Mouse (Mus musculus) liver, embryonic 12.5 days (tissue): ENCODE measurements around the gene Gpr3. TPM values are rescaled to one million over a fixed set of nuclear protein-coding genes. Genes with fewer than 3 reads are reported as not detected.

Source experiments
- ATAC-seq: fragments of 200-750 bp; cut with Nextera tagmentation; 2 replicates; pipeline ENCODE4 v1.8.0; 2017; ENCODE audit warnings: moderate number of reproducible peaks, mild to moderate bottlenecking, moderate library complexity
- H3K27ac ChIP-seq: fragments of 300-500 bp; sonication (generic); 2 replicates; pipeline ENCODE4 v1.5.1; 2016; ENCODE audit warnings: mild to moderate bottlenecking
- H3K27me3 ChIP-seq: fragments of 300-500 bp; sonication (generic); replicated peaks from 2 replicates; pipeline ENCODE4 v1.6.1; 2016; ENCODE audit warnings: mild to moderate bottlenecking, moderate library complexity
- H3K36me3 ChIP-seq: fragments of 300-500 bp; sonication (generic); 2 replicates; pipeline ENCODE4 v1.6.1; 2016; ENCODE audit warnings: mild to moderate bottlenecking, moderate library complexity
- H3K4me1 ChIP-seq: fragments of 300-500 bp; sonication (generic); 2 replicates; pipeline ENCODE4 v1.6.1; 2016
- H3K4me2 ChIP-seq: fragments of 300-500 bp; sonication (generic); 2 replicates; pipeline ENCODE4 v1.6.1; 2016; ENCODE audit warnings: mild to moderate bottlenecking, moderate library complexity
- H3K4me3 ChIP-seq: fragments of 300-500 bp; sonication (generic); 2 replicates; pipeline ENCODE4 v1.5.1; 2016; ENCODE audit warnings: mild to moderate bottlenecking, moderate library complexity
- H3K9ac ChIP-seq: fragments of 300-500 bp; sonication (generic); 2 replicates; pipeline ENCODE4 v1.6.1; 2016; ENCODE audit warnings: mild to moderate bottlenecking, moderate library complexity
- H3K9me3 ChIP-seq: fragments of 300-500 bp; sonication (generic); replicated peaks from 2 replicates; pipeline ENCODE4 v1.6.1; 2016; ENCODE audit warnings: mild to moderate bottlenecking, moderate library complexity
- WGBS: fragments of 180-500 bp; shearing (Covaris S2); methylation state at CpG from one replicate; pipeline ENCODE4 v1.1.7; 2016; ENCODE audit not compliant: insufficient replicate concordance; 5-methylcytosine and 5-hydroxymethylcytosine counted together
- polyA plus RNA-seq: library from polyadenylated mRNA; unstranded; fragments of >200 nt; fragmentation: Nextera tagmentation; extraction: Ambion mirVana; gene quantifications from 2 replicates; pipeline ENCODE4 v1.2.1, GENCODE M21; 2016

The Gpr3 gene
- not detected in 2 replicates for polyA plus RNA-seq

DNA sequence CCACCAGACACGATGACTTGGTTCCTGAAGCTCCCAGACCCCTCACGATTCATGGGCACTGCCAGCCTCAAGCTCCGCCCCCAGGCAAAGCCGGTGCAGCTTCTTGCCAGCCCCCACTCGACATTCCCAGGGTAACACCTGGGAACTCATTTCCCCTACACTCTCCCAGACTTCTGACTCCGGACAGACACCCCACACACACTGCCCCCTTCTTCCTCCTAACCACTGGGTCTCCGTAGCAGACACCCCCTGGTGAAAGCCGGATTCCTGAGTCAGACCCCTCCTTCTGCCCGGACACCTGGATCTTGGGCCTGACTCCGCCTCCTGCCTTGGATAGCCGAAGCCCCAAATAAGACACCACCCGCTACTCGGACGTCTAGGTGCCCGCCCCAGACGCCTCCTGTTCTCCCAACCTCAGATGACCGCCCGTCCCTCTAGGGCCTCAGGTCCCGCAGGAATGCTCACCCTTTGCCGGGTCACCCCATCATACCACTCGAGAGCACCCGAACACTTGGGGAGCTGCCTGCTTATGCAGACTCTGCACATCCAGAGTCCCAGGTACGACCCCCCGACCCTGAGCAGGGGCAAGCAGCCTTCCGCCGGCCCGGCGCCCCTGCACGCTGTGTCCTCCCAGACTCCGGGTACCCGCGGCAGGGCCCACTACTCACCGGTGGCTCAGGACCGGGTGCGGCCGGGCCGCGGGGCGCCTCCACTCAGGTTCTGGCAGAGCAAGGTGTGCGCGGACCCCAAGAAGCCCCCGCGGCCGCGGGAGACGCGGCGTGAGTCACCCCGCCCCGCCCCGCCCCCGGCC, at the start of gene Gpr3, which contains the start of gene Cd164l2:
Gene Gpr3 (minus strand): TSS at position 786 of the 811 bp plus-strand sequence.
Gene Cd164l2 (plus strand): TSS at position 381 of the 811 bp plus-strand sequence.
- peak; percentile 36; the same call in 1 of the 2 replicates for ATAC-seq
- WGBS, result 2% methylated on average over 52 of the region's 52 CpGs
- no peaks in the 10 kb centered on the region for H3K36me3 ChIP-seq
- no peaks in the 10 kb centered on the region for H3K9me3 ChIP-seq
- H3K4me3 ChIP-seq, result peak within 1 kb of the TSS; percentile 65
- H3K27ac ChIP-seq, result no peak within 1 kb of the TSS
- H3K4me2 ChIP-seq, result peak within 1 kb of the TSS; percentile 95
- peak within 1 kb of the TSS; percentile 54 for H3K9ac ChIP-seq
- peaks cover 86% of the 10 kb centered on the region for H3K27me3 ChIP-seq
- peaks cover 19% of the 10 kb centered on the region for H3K4me1 ChIP-seq

DNA sequence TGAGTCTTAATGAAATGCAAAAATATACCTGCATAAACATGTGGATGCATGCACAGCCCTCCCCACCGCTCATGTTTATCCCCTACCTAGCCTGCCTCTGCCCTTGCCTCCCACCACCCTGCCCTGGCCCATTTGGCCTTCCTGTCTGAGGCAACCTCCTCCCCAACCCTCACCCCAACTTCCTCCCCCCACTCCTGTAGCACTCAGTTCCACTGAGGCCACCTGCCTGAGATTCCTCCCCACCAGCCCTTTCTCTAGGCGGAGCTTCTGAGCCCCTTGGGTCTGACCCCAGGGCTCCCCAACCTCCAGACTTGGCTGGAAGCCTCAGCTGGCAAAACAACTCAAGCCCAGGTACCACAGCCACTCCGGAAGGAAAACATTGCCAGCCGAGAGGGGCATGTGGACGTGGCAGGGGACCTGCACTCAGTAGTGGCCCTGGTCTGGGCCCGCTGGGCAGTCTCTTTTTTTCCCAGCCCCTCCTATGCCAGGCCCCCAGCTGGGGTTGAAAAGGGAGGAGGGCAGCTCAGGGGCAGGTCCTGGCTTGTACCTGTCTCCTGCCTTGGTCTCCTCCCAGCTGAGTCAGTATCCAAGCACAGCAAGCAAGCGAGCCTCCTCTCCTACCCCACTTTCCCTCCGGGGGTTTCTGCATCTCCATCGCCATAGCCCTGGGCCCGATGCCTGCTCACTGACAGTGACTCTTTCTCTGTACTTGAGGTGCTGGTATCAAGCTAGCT, 49.5 kb upstream of the Gpr3 start:
- Histone ChIP-seq H3K9me3 (no peaks in the 10 kb centered on the region), H3K4me3 (no peak overlapping the region), H3K36me3 (peaks cover 30% of the 10 kb centered on the region), H3K4me2 (no peak overlapping the region), H3K4me1 (peaks cover 20% of the 10 kb centered on the region), H3K9ac (no peak overlapping the region), H3K27ac (peak overlapping the region; percentile 31), H3K27me3 (peaks cover 31% of the 10 kb centered on the region)
- no peak for ATAC-seq
- 66% methylated on average over 10 of the region's 10 CpGs for WGBS

DNA sequence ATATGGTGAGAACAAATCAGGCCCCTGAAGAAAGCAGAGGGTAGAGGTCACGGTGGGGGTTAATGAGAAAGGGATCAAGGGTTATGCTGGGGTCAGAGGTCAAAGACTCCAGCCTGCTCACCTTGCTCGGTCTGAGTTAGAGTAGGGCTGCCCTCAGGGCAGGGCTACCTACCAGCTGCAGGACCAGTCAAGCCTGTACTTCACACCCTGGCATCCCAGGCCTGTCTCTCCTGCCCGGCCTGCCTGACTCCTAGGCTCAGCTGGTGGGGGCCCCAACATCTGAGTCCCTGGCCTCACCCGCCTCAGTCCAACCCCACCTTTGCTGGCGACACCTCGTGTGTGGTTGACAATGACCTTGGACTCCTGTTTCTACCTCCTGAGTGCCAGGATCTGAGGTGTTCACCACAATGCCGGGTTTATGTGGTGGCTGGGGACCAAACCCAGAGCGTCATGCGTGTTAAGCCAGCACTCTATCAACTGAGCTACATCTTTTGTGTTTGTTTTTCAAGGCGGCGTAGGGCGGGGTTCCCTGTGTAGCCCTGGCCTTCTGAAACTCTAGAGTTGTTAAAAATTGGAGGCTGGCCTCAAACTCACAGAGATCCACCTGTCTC, 45.6 kb upstream of the Gpr3 start:
- 63% methylated on average over 12 of the region's 12 CpGs for WGBS
- Histone ChIP-seq H3K4me2 (no peak overlapping the region), H3K36me3 (no peaks in the 10 kb centered on the region), H3K9me3 (no peaks in the 10 kb centered on the region), H3K4me1 (peaks cover 14% of the 10 kb centered on the region), H3K4me3 (no peak overlapping the region), H3K9ac (no peak overlapping the region), H3K27me3 (peaks cover 60% of the 10 kb centered on the region), H3K27ac (no peak overlapping the region)
- no peak for ATAC-seq

DNA sequence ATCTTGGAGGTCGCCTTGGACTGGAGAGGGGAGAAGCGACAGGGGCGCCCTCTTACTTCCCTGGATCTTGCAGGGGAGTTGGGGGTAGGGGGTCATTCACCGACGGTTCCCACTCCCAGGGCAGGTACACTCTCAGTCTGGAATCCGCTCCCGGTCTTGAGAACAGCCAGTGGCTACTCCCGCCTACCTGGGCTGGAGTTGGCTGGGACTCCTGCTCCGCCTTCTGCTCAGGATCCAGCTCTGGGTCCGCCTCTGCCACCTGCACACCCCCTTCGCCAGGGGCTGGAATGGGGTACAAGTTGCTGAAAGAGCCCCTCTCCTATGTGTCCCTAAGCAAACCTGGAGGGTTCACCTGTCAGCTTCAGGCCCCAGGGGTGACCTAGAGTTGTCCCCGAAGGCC, 44.9 kb upstream of the Gpr3 start:
- Histone ChIP-seq H3K9me3 (no peaks in the 10 kb centered on the region), H3K4me1 (peaks cover 8% of the 10 kb centered on the region; the same call in 1 of the 2 replicates), H3K4me3 (no peak overlapping the region), H3K27ac (no peak overlapping the region), H3K4me2 (peak overlapping the region; percentile 15; the same call in 1 of the 2 replicates), H3K27me3 (peaks cover 66% of the 10 kb centered on the region), H3K9ac (no peak overlapping the region), H3K36me3 (no peaks in the 10 kb centered on the region)
- no peak for ATAC-seq
- WGBS, result 37% methylated on average over 12 of the region's 12 CpGs

DNA sequence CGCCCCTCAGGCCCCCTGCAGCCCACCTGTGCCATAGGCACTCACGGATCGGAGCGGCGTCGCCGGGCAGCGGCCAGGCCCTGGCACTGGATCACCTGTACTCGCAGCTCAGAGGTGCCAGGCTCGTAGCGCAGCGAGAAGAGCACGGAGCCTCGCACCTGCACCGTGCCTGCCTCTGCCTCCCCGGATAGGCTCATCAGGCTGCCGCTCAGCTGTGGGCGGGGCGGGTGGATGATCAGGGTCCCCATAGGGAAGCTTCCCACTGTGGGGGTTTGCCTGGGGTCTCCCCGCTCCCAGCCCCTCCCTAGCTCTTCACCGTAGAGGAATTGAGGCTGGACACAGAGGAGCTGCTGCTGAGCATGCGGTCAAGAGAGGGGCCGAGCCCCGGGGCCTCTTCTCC, 44.5 kb upstream of the Gpr3 start:
- Histone ChIP-seq H3K4me2 (peak overlapping the region; percentile 15; the same call in 1 of the 2 replicates), H3K27ac (no peak overlapping the region), H3K4me3 (no peak overlapping the region), H3K4me1 (peaks cover 4% of the 10 kb centered on the region; the same call in 1 of the 2 replicates), H3K27me3 (peaks cover 70% of the 10 kb centered on the region), H3K36me3 (no peaks in the 10 kb centered on the region), H3K9me3 (no peaks in the 10 kb centered on the region), H3K9ac (no peak overlapping the region)
- ATAC-seq, result peak; percentile 11; the same call in 1 of the 2 replicates
- WGBS, result 22% methylated on average over 24 of the region's 24 CpGs

DNA sequence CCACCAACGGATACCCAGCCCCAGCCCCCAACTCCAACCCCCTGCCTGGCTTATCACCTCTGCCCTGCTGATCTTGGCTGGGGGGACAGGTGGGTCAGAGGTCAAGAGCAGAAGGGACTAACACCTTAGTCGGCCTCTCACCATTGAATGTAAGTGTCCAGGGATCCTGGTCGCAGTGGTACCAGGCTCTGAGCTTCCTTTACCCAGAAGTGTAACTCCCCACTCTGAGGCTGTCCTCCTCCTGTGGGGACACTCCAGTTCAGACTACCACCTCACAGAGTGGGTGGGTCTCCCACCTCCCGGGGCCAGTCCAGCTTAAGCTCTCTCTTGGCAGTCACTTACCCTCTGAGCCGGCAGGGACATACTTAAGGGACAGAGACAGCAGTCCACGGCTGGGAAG, 43.1 kb upstream of the Gpr3 start:
- Histone ChIP-seq H3K27me3 (peaks cover 85% of the 10 kb centered on the region), H3K27ac (no peak overlapping the region), H3K9me3 (no peaks in the 10 kb centered on the region), H3K4me2 (no peak overlapping the region), H3K36me3 (no peaks in the 10 kb centered on the region), H3K4me3 (no peak overlapping the region), H3K9ac (no peak overlapping the region), H3K4me1 (peaks cover 14% of the 10 kb centered on the region)
- no peak for ATAC-seq
- 57% methylated on average over 6 of the region's 6 CpGs for WGBS

DNA sequence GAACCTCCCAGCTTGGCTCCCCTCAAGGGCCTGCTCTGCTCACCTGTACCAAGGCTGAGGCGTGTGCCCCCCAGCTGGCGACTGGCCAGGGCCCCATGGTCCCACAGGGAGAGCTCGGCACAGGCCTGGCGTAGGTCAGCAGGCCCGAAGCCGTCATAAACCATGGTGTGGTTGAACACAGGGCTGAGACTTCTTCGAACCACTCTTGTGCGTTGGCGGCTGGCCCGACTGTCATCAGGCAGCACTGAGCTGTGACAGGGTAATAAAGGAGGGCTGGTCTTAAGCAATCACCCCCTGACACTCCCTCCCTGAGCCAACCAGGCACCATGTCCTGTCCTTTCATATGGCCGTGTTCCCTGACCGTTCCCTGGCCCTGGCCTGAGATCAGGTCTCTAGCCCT, 41.1 kb upstream of the Gpr3 start:
- no peak overlapping the region for H3K27ac ChIP-seq
- peaks cover 28% of the 10 kb centered on the region for H3K4me1 ChIP-seq
- no peak overlapping the region for H3K9ac ChIP-seq
- ATAC-seq, result no peak
- H3K9me3 ChIP-seq, result no peaks in the 10 kb centered on the region
- 81% methylated on average over 12 of the region's 12 CpGs for WGBS
- H3K36me3 ChIP-seq, result no peaks in the 10 kb centered on the region
- peaks cover 85% of the 10 kb centered on the region for H3K27me3 ChIP-seq
- H3K4me2 ChIP-seq, result no peak overlapping the region
- no peak overlapping the region for H3K4me3 ChIP-seq

DNA sequence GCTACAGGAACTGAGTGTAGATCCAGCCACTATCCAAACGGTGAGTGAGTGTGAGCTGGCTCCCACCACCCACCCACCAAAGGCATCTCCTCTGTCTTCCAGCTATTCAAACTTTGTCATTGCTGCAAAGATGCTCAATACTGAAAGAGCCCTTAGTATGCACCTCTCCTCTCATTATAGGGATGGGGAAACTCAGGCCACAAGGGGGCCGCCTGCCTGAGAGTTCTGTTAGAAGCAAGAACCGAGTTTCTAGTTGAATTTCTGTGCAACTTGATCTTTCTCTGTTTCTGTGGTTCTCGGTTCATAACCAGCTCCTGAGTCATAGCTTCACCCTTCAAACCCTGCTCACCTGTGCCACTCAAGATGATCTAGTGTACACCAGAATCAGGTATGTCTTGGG, 39.8 kb upstream of the Gpr3 start:
- ATAC-seq, result no peak
- peaks cover 80% of the 10 kb centered on the region for H3K27me3 ChIP-seq

DNA sequence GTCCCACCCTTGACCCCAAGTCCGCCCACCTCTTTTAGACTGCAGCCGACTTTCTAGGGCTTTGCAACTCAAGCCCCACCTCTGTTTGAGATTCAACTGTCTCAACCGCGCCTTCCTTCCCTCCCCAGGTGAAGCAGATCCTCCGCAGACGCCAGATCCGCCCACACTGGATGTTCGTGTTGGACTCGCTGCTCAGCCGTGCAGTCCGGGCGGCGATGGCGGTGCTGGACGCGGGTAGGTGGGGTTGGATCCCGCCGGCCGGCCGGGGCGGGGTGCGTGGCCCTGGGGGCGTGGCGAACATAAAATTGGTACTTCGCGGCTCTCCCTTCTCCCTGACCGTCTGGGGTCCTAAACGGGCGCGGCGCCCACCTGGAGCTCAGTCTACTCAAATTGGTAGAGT, 38.9 kb upstream of the Gpr3 start:
- Histone ChIP-seq H3K4me1 (peaks cover 46% of the 10 kb centered on the region), H3K9ac (no peak overlapping the region), H3K4me2 (peak overlapping the region; percentile 53), H3K27ac (no peak overlapping the region), H3K27me3 (peaks cover 80% of the 10 kb centered on the region), H3K36me3 (no peaks in the 10 kb centered on the region), H3K9me3 (no peaks in the 10 kb centered on the region), H3K4me3 (peak overlapping the region; percentile 29)
- no peak for ATAC-seq
- 31% methylated on average over 31 of the region's 31 CpGs for WGBS

More for the DNA sequence above, 39.8 kb upstream of the Gpr3 start:
- 60% methylated on average over 4 of the region's 4 CpGs for WGBS
- Histone ChIP-seq H3K9ac (no peak overlapping the region), H3K27ac (no peak overlapping the region), H3K4me2 (no peak overlapping the region), H3K36me3 (no peaks in the 10 kb centered on the region), H3K9me3 (no peaks in the 10 kb centered on the region), H3K4me1 (peaks cover 41% of the 10 kb centered on the region), H3K4me3 (no peak overlapping the region)

DNA sequence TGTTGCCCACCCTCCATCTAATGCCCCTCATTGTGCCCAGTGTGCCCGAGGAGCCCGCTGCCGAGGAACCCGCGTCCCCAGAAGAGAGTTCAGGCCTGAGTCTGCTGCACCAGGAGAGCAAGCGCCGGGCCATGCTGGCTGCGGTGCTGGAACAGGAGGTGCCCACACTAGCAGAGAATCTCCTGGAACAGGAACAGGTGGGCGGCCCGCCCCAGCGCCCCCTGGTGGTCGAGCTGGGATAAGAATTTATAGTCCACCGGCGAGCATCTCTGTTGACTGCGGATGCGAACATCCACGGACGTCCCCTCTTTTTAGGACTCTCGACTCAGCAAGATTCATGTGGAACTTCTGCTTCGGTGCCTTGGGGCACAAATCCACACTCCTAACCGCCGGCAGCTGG, 38.3 kb upstream of the Gpr3 start:
- Histone ChIP-seq H3K4me3 (peak overlapping the region; percentile 29), H3K9ac (no peak overlapping the region), H3K36me3 (no peaks in the 10 kb centered on the region), H3K4me2 (peak overlapping the region; percentile 53), H3K4me1 (peaks cover 53% of the 10 kb centered on the region), H3K27ac (no peak overlapping the region), H3K9me3 (no peaks in the 10 kb centered on the region), H3K27me3 (peaks cover 80% of the 10 kb centered on the region)
- ATAC-seq, result no peak
- WGBS, result 8% methylated on average over 22 of the region's 22 CpGs

DNA sequence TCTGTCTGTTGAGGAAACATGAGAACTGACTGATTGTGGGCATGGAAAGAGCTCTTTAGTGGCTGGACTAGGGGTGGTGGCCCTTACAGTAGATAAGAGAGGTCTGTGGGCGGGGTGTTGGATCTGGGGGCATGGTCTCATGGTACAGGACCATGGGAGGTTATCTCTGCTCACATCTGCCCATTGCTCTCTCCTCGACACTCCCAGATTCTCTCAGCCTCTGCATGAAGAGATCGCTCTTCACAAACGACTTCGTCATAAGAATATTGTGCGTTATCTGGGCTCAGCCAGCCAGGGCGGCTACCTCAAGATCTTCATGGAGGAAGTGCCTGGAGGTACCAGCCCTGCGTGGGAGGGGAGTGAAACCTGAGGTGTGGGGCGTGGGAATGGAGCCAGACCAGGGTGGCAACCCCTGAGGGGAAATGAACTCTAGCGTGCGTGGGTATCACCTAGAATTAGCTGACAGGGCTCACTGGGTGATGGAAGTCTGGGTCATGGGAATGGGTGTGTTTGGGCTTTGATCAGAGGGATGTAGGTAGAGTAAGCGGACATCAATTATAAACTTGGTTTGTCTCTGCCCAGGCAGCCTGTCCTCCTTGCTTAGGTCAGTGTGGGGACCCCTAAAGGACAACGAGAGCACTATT, 35.6 kb upstream of the Gpr3 start:
- H3K4me3 ChIP-seq, result peak overlapping the region; percentile 7; the same call in 1 of the 2 replicates
- H3K27me3 ChIP-seq, result peaks cover 83% of the 10 kb centered on the region
- WGBS, result 24% methylated on average over 13 of the region's 13 CpGs
- no peaks in the 10 kb centered on the region for H3K9me3 ChIP-seq
- H3K4me1 ChIP-seq, result peaks cover 79% of the 10 kb centered on the region
- H3K27ac ChIP-seq, result peak overlapping the region; percentile 78
- H3K36me3 ChIP-seq, result no peaks in the 10 kb centered on the region
- H3K9ac ChIP-seq, result peak overlapping the region; percentile 31
- H3K4me2 ChIP-seq, result peak overlapping the region; percentile 58
- ATAC-seq, result peak; percentile 91
